Mouse (Mus musculus): ENCODE measurements around the gene Gm9268. TPM values are rescaled to one million over a fixed set of nuclear protein-coding genes. Genes with fewer than 3 reads are reported as not detected.
"Not testable (repeated sequence)": the region's sequence is repeated elsewhere in the genome, so short reads cannot be mapped to it uniquely, and the experiment has no call there.

Gm9268 gene
- polyA plus RNA-seq (2012; fragmentation: generic; extraction: Trizol) = not detected
- long read RNA-seq, experiment 1 = 0 reads
- long read RNA-seq, experiment 2 = 0 reads

GRCm38 (mm10) chr7:43018465-43018864 lies at the start of gene Gm9268:
Gene Gm9268 (plus strand): TSS chr7:43018765.
- not testable (repeated sequence) for H3K4me3 ChIP-seq (ENCODE audit: insufficient read depth, poor library complexity, severe bottlenecking); H3K79me2 ChIP-seq (ENCODE audit: control insufficient read depth, insufficient read depth); H3K36me3 ChIP-seq (ENCODE audit: control insufficient read depth, insufficient read depth); H3K27me3 ChIP-seq (ENCODE audit: control insufficient read depth, insufficient read depth, insufficient read length); H3K79me3 ChIP-seq (ENCODE audit: low read depth); H3ac ChIP-seq (ENCODE audit: control insufficient read depth, insufficient read length, low read depth)

GRCm38 (mm10) chr7:42980098-42980497 lies 38.5 kb upstream of the Gm9268 start:
- no peaks in the 10 kb centered on the region for H3K27me3 ChIP-seq (ENCODE audit: control insufficient read depth, insufficient read depth, insufficient read length)
- H3K36me3 ChIP-seq (ENCODE audit: control insufficient read depth, insufficient read depth) = no peaks in the 10 kb centered on the region
- H3K79me2 ChIP-seq (ENCODE audit: control insufficient read depth, insufficient read depth) = no peaks in the 10 kb centered on the region
- no peaks in the 10 kb centered on the region for H3K79me3 ChIP-seq (ENCODE audit: low read depth)
- H3ac ChIP-seq (ENCODE audit: control insufficient read depth, insufficient read length, low read depth) = no peak overlapping the region
- H3K4me3 ChIP-seq (ENCODE audit: insufficient read depth, poor library complexity, severe bottlenecking) = no peak overlapping the region
- TF ChIP-seq CTCF (IDR thresholded peaks at IDR 0.05; ENCODE audit: control insufficient read depth, insufficient read depth, insufficient read length) (no peak), MAX (IDR thresholded peaks at IDR 0.05) (no peak), MYOD1 (IDR thresholded peaks at IDR 0.05; ENCODE audit: control insufficient read depth, insufficient read length, low read depth) (no peak), USF1 (IDR thresholded peaks at IDR 0.05; ENCODE audit: low read depth) (no peak), FOSL1 (IDR thresholded peaks at IDR 0.05; ENCODE audit: insufficient read depth, low read length, poor library complexity, severe bottlenecking) (no peak), CEBPB (IDR thresholded peaks at IDR 0.05; ENCODE audit: low read depth) (no peak), MYOG (IDR thresholded peaks at IDR 0.05; ENCODE audit: control insufficient read depth, extremely low read depth, insufficient read length) (no peak)

DNA sequence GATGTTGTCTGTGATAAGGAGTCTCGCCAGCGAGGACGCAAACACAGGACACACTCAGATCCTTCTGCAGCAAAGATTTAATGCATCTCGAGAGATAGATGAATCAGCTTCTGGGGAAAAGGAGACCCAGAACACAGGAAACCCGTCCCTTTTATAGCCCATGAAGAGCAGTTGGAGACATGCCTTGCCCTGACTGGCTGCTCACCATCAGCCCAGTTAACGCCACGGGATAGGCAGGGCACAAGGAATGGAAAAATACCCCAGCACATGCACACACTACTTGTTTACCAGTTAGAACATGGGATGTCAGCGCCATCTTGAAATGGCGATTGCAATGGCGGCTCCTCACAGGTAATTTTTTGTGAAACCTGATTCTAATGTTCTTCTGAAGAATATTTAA lies 37.8 kb upstream of the Gm9268 start:
- no peaks in the 10 kb centered on the region for H3K27me3 ChIP-seq (ENCODE audit: control insufficient read depth, insufficient read depth, insufficient read length)
- TF ChIP-seq CEBPB (IDR thresholded peaks at IDR 0.05; ENCODE audit: low read depth) (no peak), CTCF (IDR thresholded peaks at IDR 0.05; ENCODE audit: control insufficient read depth, insufficient read depth, insufficient read length) (no peak), FOSL1 (IDR thresholded peaks at IDR 0.05; ENCODE audit: insufficient read depth, low read length, poor library complexity, severe bottlenecking) (no peak), USF1 (IDR thresholded peaks at IDR 0.05; ENCODE audit: low read depth) (no peak), MYOD1 (IDR thresholded peaks at IDR 0.05; ENCODE audit: control insufficient read depth, insufficient read length, low read depth) (no peak), MAX (IDR thresholded peaks at IDR 0.05) (no peak), MYOG (IDR thresholded peaks at IDR 0.05; ENCODE audit: control insufficient read depth, extremely low read depth, insufficient read length) (no peak)
- no peaks in the 10 kb centered on the region for H3K79me3 ChIP-seq (ENCODE audit: low read depth)

DNA sequence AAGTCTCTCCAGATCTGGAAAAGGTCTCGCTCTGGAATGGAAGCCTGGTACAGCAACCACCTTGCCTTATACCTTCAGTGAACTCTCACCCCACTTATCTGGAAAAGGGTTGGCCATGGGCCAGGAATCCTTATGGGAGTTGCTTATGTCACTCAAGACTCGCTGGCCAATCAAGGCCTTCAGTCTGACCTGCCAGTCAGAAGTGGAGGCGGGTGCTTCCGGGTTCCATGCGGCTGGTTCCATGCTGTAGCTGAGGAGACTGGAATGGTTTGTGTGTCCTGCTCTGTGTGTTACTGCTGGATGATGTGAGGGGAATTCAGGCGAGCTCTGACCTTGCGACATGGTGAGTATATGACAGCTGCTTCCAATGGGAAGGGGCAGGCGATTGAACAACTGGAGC lies 59.3 kb downstream of the Gm9268 start:
- Histone ChIP-seq H3K79me3 (ENCODE audit: low read depth) (no peaks in the 10 kb centered on the region), H3K36me3 (ENCODE audit: control insufficient read depth, insufficient read depth) (no peaks in the 10 kb centered on the region), H3K79me2 (ENCODE audit: control insufficient read depth, insufficient read depth) (no peaks in the 10 kb centered on the region), H3K27me3 (ENCODE audit: control insufficient read depth, insufficient read depth, insufficient read length) (no peaks in the 10 kb centered on the region), H3K4me3 (ENCODE audit: insufficient read depth, poor library complexity, severe bottlenecking) (no peak overlapping the region), H3ac (ENCODE audit: control insufficient read depth, insufficient read length, low read depth) (no peak overlapping the region)
- TF ChIP-seq MYOG (IDR thresholded peaks at IDR 0.05; ENCODE audit: control insufficient read depth, extremely low read depth, insufficient read length) = no peak
- no peak for TF ChIP-seq MAX (IDR thresholded peaks at IDR 0.05)
- no peak for TF ChIP-seq USF1 (IDR thresholded peaks at IDR 0.05; ENCODE audit: low read depth)
- no peak for TF ChIP-seq CEBPB (IDR thresholded peaks at IDR 0.05; ENCODE audit: low read depth)
- TF ChIP-seq CTCF (IDR thresholded peaks at IDR 0.05; ENCODE audit: control insufficient read depth, insufficient read depth, insufficient read length) = no peak
- TF ChIP-seq FOSL1 (IDR thresholded peaks at IDR 0.05; ENCODE audit: insufficient read depth, low read length, poor library complexity, severe bottlenecking) = no peak
- no peak for TF ChIP-seq MYOD1 (IDR thresholded peaks at IDR 0.05; ENCODE audit: control insufficient read depth, insufficient read length, low read depth)

More for the DNA sequence above, 37.8 kb upstream of the Gm9268 start:
- no peaks in the 10 kb centered on the region for H3K79me2 ChIP-seq (ENCODE audit: control insufficient read depth, insufficient read depth)
- no peaks in the 10 kb centered on the region for H3K36me3 ChIP-seq (ENCODE audit: control insufficient read depth, insufficient read depth)
- no peak overlapping the region for H3K4me3 ChIP-seq (ENCODE audit: insufficient read depth, poor library complexity, severe bottlenecking)
- no peak overlapping the region for H3ac ChIP-seq (ENCODE audit: control insufficient read depth, insufficient read length, low read depth)

Other genes with a start within 250 kb of the Gm9268 start
- not detected for gene Vmn2r62, start 225.2 kb upstream of the Gm9268 start, polyA plus RNA-seq (2012; fragmentation: generic; extraction: Trizol)
- gene Gm2381, start 151.5 kb upstream of the Gm9268 start, polyA plus RNA-seq (2012; fragmentation: generic; extraction: Trizol) = 0.05 TPM
- under 0.01 TPM for gene Vmn2r63, start 84.9 kb upstream of the Gm9268 start, polyA plus RNA-seq (2012; fragmentation: generic; extraction: Trizol)
- gene Zfp936, start 95.5 kb downstream of the Gm9268 start, polyA plus RNA-seq (2012; fragmentation: generic; extraction: Trizol) = 0.20 TPM

Measured in C2C12 (cell line).